Mouse (Mus musculus): ENCODE results near the gene Pigu. TPM values are rescaled to one million over a fixed set of nuclear protein-coding genes. Genes with fewer than 3 reads are reported as not detected.
A peak's percentile ranks its signal among the peaks of the same experiment; 100 is the strongest.

Pigu gene
- polyA plus RNA-seq, 1 experiment from 2014 or later: 47.7 TPM

- Histone ChIP-seq H3K27me3 (no peaks in the 10 kb centered on the region), H3K27ac (replicated peaks) (no peak overlapping the region), H3K4me3 (no peak overlapping the region), H3K9me3 (no peaks in the 10 kb centered on the region), H3K9ac (replicated peaks) (no peak overlapping the region), H3K4me2 (replicated peaks) (no peak overlapping the region), H3K36me3 (peaks cover 79% of the 10 kb centered on the region), H3K4me1 (no peaks in the 10 kb centered on the region)
- WGBS: 86% methylated on average over 2 of the region's 2 CpGs
- ATAC-seq (replicated peaks): no peak
These were observed 108.5 kb downstream of the Pigu start for GRCm38 (mm10) chr2:155248718-155249117.

- 100% methylated on average over 1 of the region's 1 CpGs for WGBS
- no peaks in the 10 kb centered on the region for H3K4me1 ChIP-seq
- H3K36me3 ChIP-seq: peaks cover 84% of the 10 kb centered on the region
- no peak overlapping the region for H3K9ac ChIP-seq (replicated peaks)
- no peaks in the 10 kb centered on the region for H3K27me3 ChIP-seq
- H3K9me3 ChIP-seq: no peaks in the 10 kb centered on the region
- ATAC-seq (replicated peaks): no peak
- no peak overlapping the region for H3K27ac ChIP-seq (replicated peaks)
- H3K4me2 ChIP-seq (replicated peaks): no peak overlapping the region
- no peak overlapping the region for H3K4me3 ChIP-seq
These were observed 109.0 kb downstream of the Pigu start for GRCm38 (mm10) chr2:155248206-155248605.

GRCm38 (mm10) chr2:155246231-155246630 lies 111.0 kb downstream of the Pigu start:
- ATAC-seq (replicated peaks): no peak
- H3K27me3 ChIP-seq: no peaks in the 10 kb centered on the region
- no peak overlapping the region for H3K4me3 ChIP-seq
- H3K27ac ChIP-seq (replicated peaks): no peak overlapping the region
- H3K9ac ChIP-seq (replicated peaks): no peak overlapping the region
- H3K4me1 ChIP-seq: no peaks in the 10 kb centered on the region
- H3K4me2 ChIP-seq (replicated peaks): no peak overlapping the region
- WGBS: 95% methylated on average over 4 of the region's 4 CpGs
- H3K36me3 ChIP-seq: peaks cover 90% of the 10 kb centered on the region
- H3K9me3 ChIP-seq: no peaks in the 10 kb centered on the region

GRCm38 (mm10) chr2:155242296-155242855 lies 114.9 kb downstream of the Pigu start:
- no peaks in the 10 kb centered on the region for H3K27me3 ChIP-seq
- H3K4me3 ChIP-seq: no peak overlapping the region
- no peaks in the 10 kb centered on the region for H3K9me3 ChIP-seq
- WGBS: 89% methylated on average over 7 of the region's 7 CpGs
- no peak overlapping the region for H3K27ac ChIP-seq (replicated peaks)
- peaks cover 20% of the 10 kb centered on the region for H3K4me1 ChIP-seq
- H3K36me3 ChIP-seq: peaks cover 57% of the 10 kb centered on the region
- no peak overlapping the region for H3K9ac ChIP-seq (replicated peaks)
- no peak overlapping the region for H3K4me2 ChIP-seq (replicated peaks)
- ATAC-seq (replicated peaks): no peak

- Histone ChIP-seq H3K27ac (replicated peaks) (no peak overlapping the region), H3K4me1 (peaks cover 24% of the 10 kb centered on the region), H3K9me3 (no peaks in the 10 kb centered on the region), H3K27me3 (no peaks in the 10 kb centered on the region), H3K9ac (replicated peaks) (no peak overlapping the region), H3K4me3 (no peak overlapping the region), H3K4me2 (replicated peaks) (no peak overlapping the region), H3K36me3 (peaks cover 45% of the 10 kb centered on the region)
- ATAC-seq (replicated peaks): no peak
- WGBS: 80% methylated on average over 4 of the region's 4 CpGs
These were observed 116.3 kb downstream of the Pigu start for GRCm38 (mm10) chr2:155240915-155241314.

- Histone ChIP-seq H3K9me3 (no peaks in the 10 kb centered on the region), H3K4me3 (peak overlapping the region; percentile 80), H3K9ac (replicated peaks) (peak overlapping the region; percentile 93), H3K27ac (replicated peaks) (no peak overlapping the region), H3K4me2 (replicated peaks) (peak overlapping the region; percentile 70), H3K36me3 (peaks cover 8% of the 10 kb centered on the region; the same call in 1 of the 2 replicates), H3K4me1 (peaks cover 28% of the 10 kb centered on the region), H3K27me3 (no peaks in the 10 kb centered on the region)
- 18% methylated on average over 4 of the region's 4 CpGs for WGBS
- ATAC-seq (replicated peaks): no peak
These were observed 120.0 kb downstream of the Pigu start for GRCm38 (mm10) chr2:155237276-155237675.

- under 1% methylated on average over 50 of the region's 50 CpGs for WGBS
- Histone ChIP-seq H3K9me3 (no peaks in the 10 kb centered on the region), H3K36me3 (peaks cover 8% of the 10 kb centered on the region; the same call in 1 of the 2 replicates), H3K27me3 (no peaks in the 10 kb centered on the region), H3K4me1 (peaks cover 28% of the 10 kb centered on the region), H3K4me3 (peak within 1 kb of the TSS; percentile 80), H3K27ac (replicated peaks) (peak within 1 kb of the TSS; percentile 95), H3K4me2 (replicated peaks) (peak within 1 kb of the TSS; percentile 72), H3K9ac (replicated peaks) (peak within 1 kb of the TSS; percentile 93)
- peak; percentile 100 for ATAC-seq (replicated peaks)
These were observed 120.8 kb downstream of the Pigu start, which contains the start of gene Dynlrb1 for GRCm38 (mm10) chr2:155236362-155236992. Dynlrb1 (plus strand) TSS chr2:155236533.

GRCm38 (mm10) chr2:155235746-155236361 lies 121.4 kb downstream of the Pigu start:
- peak overlapping the region; percentile 93 for H3K9ac ChIP-seq (replicated peaks)
- H3K9me3 ChIP-seq: no peaks in the 10 kb centered on the region
- H3K27ac ChIP-seq (replicated peaks): peak overlapping the region; percentile 95
- peaks cover 7% of the 10 kb centered on the region; the same call in 1 of the 2 replicates for H3K36me3 ChIP-seq
- H3K27me3 ChIP-seq: no peaks in the 10 kb centered on the region
- peaks cover 28% of the 10 kb centered on the region for H3K4me1 ChIP-seq
- peak; percentile 94 for ATAC-seq (replicated peaks)
- 3% methylated on average over 13 of the region's 13 CpGs for WGBS
- peak overlapping the region; percentile 80 for H3K4me3 ChIP-seq
- peak overlapping the region; percentile 72 for H3K4me2 ChIP-seq (replicated peaks)

MicroRNAs encoded within 50 kb of the gene (microRNA counts, 519-probe panel; counts per million panel counts)
- 2,252 counts per million, percentile 39 among the panel's probes with 10 or more counts for microRNA mmu-miR-695

Small RNA genes within 50 kb of the gene (microRNA-seq; reads per million reads assigned to microRNA genes)
- gene Mir695: not detected

Other genes starting within 250 kb of the Pigu start
- 48.8 and 49.8 TPM in 2 replicates for gene Itch, start 223.9 kb downstream of the Pigu start, polyA plus RNA-seq (2015; fragmentation: Nextera tagmentation; extraction: Ambion mirVana)
- 632 and 664 TPM in 2 replicates for gene Dynlrb1, start 120.9 kb downstream of the Pigu start, polyA plus RNA-seq (2015; fragmentation: Nextera tagmentation; extraction: Ambion mirVana)
- 358 and 365 TPM in 2 replicates for gene Map1lc3a, start 81.1 kb downstream of the Pigu start, polyA plus RNA-seq (2015; fragmentation: Nextera tagmentation; extraction: Ambion mirVana)
- gene Trp53inp2, start 23.6 kb upstream of the Pigu start, polyA plus RNA-seq (2015; fragmentation: Nextera tagmentation; extraction: Ambion mirVana): 73.2 and 87.6 TPM in 2 replicates
- 28.1 and 28.8 TPM in 2 replicates for gene Ncoa6, start 116.5 kb upstream of the Pigu start, polyA plus RNA-seq (2015; fragmentation: Nextera tagmentation; extraction: Ambion mirVana)
- gene Acss2, start 160.5 kb upstream of the Pigu start, polyA plus RNA-seq (2015; fragmentation: Nextera tagmentation; extraction: Ambion mirVana): 21.6 and 22.5 TPM in 2 replicates
- gene Ggt7, start 160.8 kb upstream of the Pigu start, polyA plus RNA-seq (2015; fragmentation: Nextera tagmentation; extraction: Ambion mirVana): 51.6 and 53.7 TPM in 2 replicates
- 12.8 and 15.6 TPM in 2 replicates for gene Gss, start 235.4 kb upstream of the Pigu start, polyA plus RNA-seq (2015; fragmentation: Nextera tagmentation; extraction: Ambion mirVana)

Data from forebrain, embryonic 15.5 days (tissue).